Mouse (Mus musculus) hindbrain, postnatal 0 days (tissue): Measurements from ENCODE around the gene Palld. TPM values are rescaled to one million over a fixed set of nuclear protein-coding genes. Genes with fewer than 3 reads are reported as not detected.

Source experiments
- ATAC-seq: fragments of 200-750 bp; cut with Nextera tagmentation; 2 replicates; pipeline ENCODE4 v1.8.0; 2017; ENCODE audit warnings: mild to moderate bottlenecking, moderate TSS enrichment, moderate library complexity
- DNase-seq: peaks from one replicate; pipeline ENCODE4 v3.0.0-alpha.2; 2015; ENCODE audit warnings: low spot score
- H3K27ac ChIP-seq: fragments of 300-500 bp; sonication (generic); 2 replicates; pipeline ENCODE4 v1.5.1; 2014; ENCODE audit warnings: mild to moderate bottlenecking
- H3K27me3 ChIP-seq: fragments of 300-500 bp; sonication (generic); 2 replicates; pipeline ENCODE4 v1.6.1; 2014; ENCODE audit warnings: low read length, mixed read lengths; ENCODE audit not compliant: insufficient read depth
- H3K36me3 ChIP-seq: fragments of 300-500 bp; sonication (generic); 2 replicates; pipeline ENCODE4 v1.6.1; 2014; ENCODE audit warnings: low read length, mixed read lengths; ENCODE audit not compliant: insufficient read depth
- H3K4me1 ChIP-seq: fragments of 300-500 bp; sonication (generic); 2 replicates; pipeline ENCODE4 v1.6.1; 2014; ENCODE audit warnings: antibody characterized with exemption, low read length, mixed read lengths; ENCODE audit not compliant: insufficient read depth
- H3K4me2 ChIP-seq: fragments of 300-500 bp; sonication (generic); 2 replicates; pipeline ENCODE4 v1.6.1; 2014; ENCODE audit warnings: low read depth, mild to moderate bottlenecking, low read length, moderate library complexity, mixed read lengths
- H3K4me3 ChIP-seq: fragments of 300-500 bp; sonication (generic); 2 replicates; pipeline ENCODE4 v1.5.1; 2014; ENCODE audit warnings: low read length
- H3K9ac ChIP-seq: fragments of 300-500 bp; sonication (generic); replicated peaks from 2 replicates; pipeline ENCODE4 v1.6.1; 2014; ENCODE audit warnings: mild to moderate bottlenecking, low read length, moderate library complexity, mixed read lengths
- H3K9me3 ChIP-seq: fragments of 300-500 bp; sonication (generic); 2 replicates; pipeline ENCODE4 v1.6.1; 2016; ENCODE audit warnings: low read length, mixed read lengths
- CTCF ChIP-seq: IDR thresholded peaks from 2 replicates; pipeline ENCODE4 v1.5.1; 2016; ENCODE audit warnings: antibody characterized with exemption, control low read depth, low read depth
- WGBS: fragments of 180-500 bp; shearing (Covaris S2); extraction: QIAGEN DNeasy Blood & Tissue Kit; methylation state at CpG from one replicate; pipeline ENCODE4 v1.1.7; 2014; 5-methylcytosine and 5-hydroxymethylcytosine counted together
- polyA plus RNA-seq: library from polyadenylated mRNA; unstranded; fragments of >200 nt; fragmentation: Nextera tagmentation; extraction: Ambion mirVana; gene quantifications from 2 replicates; pipeline ENCODE4 v1.2.1, GENCODE M21; 2015
- total RNA-seq: library from RNA; depleted of rRNA; stranded (reverse); fragments of >200 nt; gene quantifications from 2 replicates; pipeline ENCODE4 v1.2.3, GENCODE M21; 2014

Palld gene
- total and polyA plus RNA-seq, 2 experiments from 2014 or later, result 3.5 to 14.0 TPM

DNA sequence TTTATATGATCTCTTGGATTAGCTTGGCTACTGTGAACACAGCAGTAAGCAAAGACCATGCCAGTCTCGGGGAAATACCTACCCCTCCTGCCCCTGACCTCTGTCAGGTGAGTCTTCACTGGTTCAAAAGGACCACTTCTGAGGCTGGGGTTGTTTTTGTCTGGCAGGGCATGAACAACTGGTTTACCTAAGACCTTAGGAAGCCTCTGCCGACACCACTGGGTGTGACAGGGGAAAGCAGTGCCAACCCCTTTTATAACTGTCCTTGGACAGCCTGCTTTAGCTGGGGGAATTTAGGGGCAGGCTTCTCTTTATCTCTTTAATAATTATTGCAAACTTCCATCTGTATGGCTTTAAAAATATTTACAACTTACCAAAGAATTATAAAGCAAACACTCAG is 284.8 kb downstream of the Palld start:
- Histone ChIP-seq H3K27ac (no peak overlapping the region), H3K4me2 (no peak overlapping the region), H3K27me3 (no peaks in the 10 kb centered on the region), H3K4me1 (no peaks in the 10 kb centered on the region), H3K9ac (no peak overlapping the region), H3K9me3 (no peaks in the 10 kb centered on the region), H3K4me3 (no peak overlapping the region), H3K36me3 (no peaks in the 10 kb centered on the region)
- ATAC-seq (no peak), DNase-seq (no peak)
- 81% methylated on average over 2 of the region's 2 CpGs for WGBS
- TF ChIP-seq CTCF, result no peak

DNA sequence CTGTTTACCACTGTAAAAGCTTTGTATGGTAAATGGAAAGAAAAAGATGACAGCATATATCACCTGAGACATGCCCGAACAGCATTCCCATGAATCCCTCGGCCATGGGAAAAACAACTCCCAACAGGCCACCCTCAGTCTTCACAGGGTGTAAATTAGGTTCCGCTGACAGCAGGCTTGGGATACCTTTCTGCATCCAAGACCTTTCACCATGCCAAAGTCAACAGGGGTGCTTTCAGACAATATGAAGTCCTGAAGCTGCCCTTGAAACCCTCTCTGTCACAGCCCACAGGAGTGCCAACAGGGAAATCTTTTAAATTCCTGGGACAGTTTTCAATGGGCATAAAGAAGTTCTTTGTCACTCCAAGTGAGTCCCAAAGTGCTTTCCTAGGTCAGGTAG is 285.4 kb downstream of the Palld start:
- H3K27me3 ChIP-seq, result no peaks in the 10 kb centered on the region
- no peak overlapping the region for H3K27ac ChIP-seq
- H3K9ac ChIP-seq, result no peak overlapping the region
- no peaks in the 10 kb centered on the region for H3K9me3 ChIP-seq
- DNase-seq, result no peak
- no peak for TF ChIP-seq CTCF
- no peak overlapping the region for H3K4me3 ChIP-seq
- WGBS, result 78% methylated on average over 3 of the region's 3 CpGs
- H3K4me2 ChIP-seq, result no peak overlapping the region
- no peaks in the 10 kb centered on the region for H3K36me3 ChIP-seq
- no peak for ATAC-seq
- no peaks in the 10 kb centered on the region for H3K4me1 ChIP-seq

DNA sequence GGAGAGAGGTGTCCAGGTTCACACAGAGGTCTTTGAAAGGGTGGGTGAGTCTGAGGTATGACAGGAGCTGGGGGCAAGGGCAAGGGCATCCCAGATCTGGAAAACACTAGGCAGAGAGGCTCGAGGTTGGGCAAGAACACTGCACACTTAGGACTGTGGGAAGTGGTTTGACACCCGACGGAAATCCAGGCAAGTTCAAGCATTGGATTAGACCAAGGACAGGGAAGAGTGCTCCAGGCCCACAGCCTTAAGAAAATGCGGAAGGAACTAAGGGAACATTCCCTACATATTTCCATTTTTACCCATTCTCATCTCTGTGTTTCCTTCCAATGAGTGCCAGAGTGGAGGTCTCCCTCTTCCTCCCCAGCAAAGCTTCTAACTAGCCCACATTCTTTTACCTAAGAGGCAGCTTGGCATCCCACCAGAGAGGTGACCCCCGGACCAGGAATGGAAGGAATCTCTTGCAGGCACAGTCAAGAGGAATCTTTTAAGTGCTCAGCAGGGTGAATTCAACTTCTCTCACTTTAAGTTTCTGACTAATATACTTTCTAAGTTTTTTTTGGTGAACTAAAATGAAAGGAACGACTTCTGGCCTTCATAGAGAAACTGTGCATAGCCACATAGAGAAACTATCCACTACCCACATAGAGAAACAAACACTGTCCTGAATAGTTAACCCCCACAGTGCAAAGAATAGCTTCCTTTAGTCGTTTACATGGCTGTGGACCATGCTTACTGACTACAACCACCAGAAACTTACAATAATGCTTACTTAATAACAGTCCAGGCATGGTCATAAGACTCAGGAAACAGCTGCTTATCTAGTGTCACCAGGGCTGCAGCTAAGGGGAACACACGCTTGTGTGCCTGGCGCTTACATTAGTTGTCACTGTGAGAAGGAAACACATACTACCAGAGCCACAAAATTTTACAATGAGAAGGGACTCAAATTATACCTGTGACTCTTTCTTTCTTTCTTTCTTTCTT is 286.5 kb downstream of the Palld start:
- Histone ChIP-seq H3K4me3 (no peak overlapping the region), H3K27me3 (no peaks in the 10 kb centered on the region), H3K27ac (no peak overlapping the region), H3K9me3 (no peaks in the 10 kb centered on the region), H3K4me1 (no peaks in the 10 kb centered on the region), H3K36me3 (no peaks in the 10 kb centered on the region), H3K9ac (no peak overlapping the region), H3K4me2 (no peak overlapping the region)
- no peak for TF ChIP-seq CTCF
- WGBS, result 74% methylated on average over 9 of the region's 9 CpGs
- no peak for DNase-seq
- no peak for ATAC-seq

DNA sequence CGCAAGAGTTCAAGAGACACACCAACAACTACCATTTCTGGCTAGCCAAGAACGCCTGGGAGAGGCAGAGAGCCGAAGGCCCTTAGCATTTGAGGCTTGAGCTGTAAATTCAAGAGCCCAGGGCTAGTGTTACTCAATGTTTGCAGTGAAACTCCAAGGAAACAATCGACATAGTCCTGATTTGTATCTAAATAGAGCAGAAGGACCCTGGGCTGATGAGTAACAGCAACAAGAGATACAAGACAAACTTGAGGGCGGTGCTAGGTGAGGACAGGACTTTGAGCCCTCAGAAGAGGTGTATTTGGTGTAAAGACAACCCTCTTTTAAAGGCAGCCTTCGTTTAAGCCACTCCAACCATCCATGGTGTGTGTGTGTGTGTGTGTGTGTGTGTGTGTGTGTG is 290.7 kb downstream of the Palld start:
- Histone ChIP-seq H3K9ac (no peak overlapping the region), H3K4me3 (no peak overlapping the region), H3K27me3 (no peaks in the 10 kb centered on the region), H3K36me3 (no peaks in the 10 kb centered on the region), H3K4me1 (no peaks in the 10 kb centered on the region), H3K9me3 (no peaks in the 10 kb centered on the region), H3K4me2 (no peak overlapping the region), H3K27ac (no peak overlapping the region)
- DNase-seq, result no peak
- TF ChIP-seq CTCF, result no peak
- no peak for ATAC-seq
- 89% methylated on average over 6 of the region's 6 CpGs for WGBS

DNA sequence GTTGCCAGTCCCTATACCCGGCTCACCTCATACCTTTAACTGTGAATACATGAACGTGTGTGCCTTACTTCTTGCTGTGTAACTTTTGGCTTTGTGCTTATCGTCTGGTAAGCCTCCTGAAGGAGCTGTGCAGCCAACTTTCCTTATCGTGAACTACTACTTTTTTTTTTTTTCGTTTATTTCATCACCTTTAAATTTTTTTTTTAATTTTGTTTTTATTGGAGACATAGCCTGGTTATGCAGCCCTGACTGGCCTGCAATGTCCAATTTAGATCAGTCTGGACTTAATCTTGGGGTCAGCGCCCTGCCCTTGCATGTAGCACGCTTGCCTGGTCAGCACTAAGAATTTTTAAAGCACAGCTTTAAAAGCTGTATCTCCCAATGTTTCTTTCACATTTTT is 291.4 kb downstream of the Palld start:
- Histone ChIP-seq H3K4me3 (no peak overlapping the region), H3K36me3 (no peaks in the 10 kb centered on the region), H3K9ac (no peak overlapping the region), H3K4me2 (no peak overlapping the region), H3K27me3 (no peaks in the 10 kb centered on the region), H3K27ac (no peak overlapping the region), H3K9me3 (no peaks in the 10 kb centered on the region), H3K4me1 (no peaks in the 10 kb centered on the region)
- no peak for TF ChIP-seq CTCF
- ATAC-seq (no peak), DNase-seq (no peak)
- 89% methylated on average over 7 of the region's 7 CpGs for WGBS

DNA sequence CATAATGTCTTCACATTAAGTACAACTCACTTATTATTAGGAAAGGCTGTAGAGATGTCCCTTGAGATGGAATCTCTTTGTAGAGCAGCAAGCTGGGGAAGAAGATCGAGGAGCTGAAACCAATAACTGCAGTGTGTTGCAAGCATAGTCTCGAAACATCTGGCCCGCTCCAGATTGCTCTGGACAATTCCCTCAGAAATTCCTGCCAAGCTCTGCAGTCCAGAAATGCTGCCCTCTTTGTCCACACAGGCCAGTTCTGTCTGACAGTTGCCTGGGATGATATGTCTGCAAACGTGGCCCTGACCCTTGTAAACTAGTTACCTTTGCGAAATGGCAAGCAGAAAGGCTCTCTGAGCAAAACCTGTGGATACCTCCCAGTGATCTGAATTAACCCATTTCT is 291.9 kb downstream of the Palld start:
- no peaks in the 10 kb centered on the region for H3K4me1 ChIP-seq
- DNase-seq (peak; percentile 14), ATAC-seq (no peak)
- H3K27ac ChIP-seq, result no peak overlapping the region
- no peaks in the 10 kb centered on the region for H3K36me3 ChIP-seq
- no peak overlapping the region for H3K9ac ChIP-seq
- WGBS, result 78% methylated on average over 5 of the region's 5 CpGs
- H3K4me3 ChIP-seq, result no peak overlapping the region
- H3K9me3 ChIP-seq, result no peaks in the 10 kb centered on the region
- H3K27me3 ChIP-seq, result no peaks in the 10 kb centered on the region
- H3K4me2 ChIP-seq, result no peak overlapping the region
- TF ChIP-seq CTCF, result no peak

DNA sequence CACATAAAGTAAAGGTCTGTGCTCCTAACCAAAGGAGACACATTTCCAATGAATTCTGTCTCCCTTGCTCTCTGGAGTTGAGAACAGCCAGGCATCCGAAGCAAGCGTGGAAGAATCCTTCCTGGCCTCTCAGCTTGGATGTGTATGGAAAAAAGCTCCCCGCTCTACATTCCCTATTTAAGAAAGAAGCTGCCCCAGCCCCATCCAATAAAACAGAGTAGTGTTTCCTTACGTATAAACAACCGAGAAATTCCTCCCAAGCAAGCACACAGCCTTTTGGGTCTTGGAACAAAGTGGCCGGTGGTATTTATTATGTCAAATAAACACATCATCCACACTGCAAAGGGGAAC is 295.1 kb downstream of the Palld start:
- Histone ChIP-seq H3K4me1 (no peaks in the 10 kb centered on the region), H3K4me3 (no peak overlapping the region), H3K36me3 (no peaks in the 10 kb centered on the region), H3K27me3 (no peaks in the 10 kb centered on the region), H3K4me2 (no peak overlapping the region), H3K9me3 (no peaks in the 10 kb centered on the region), H3K9ac (no peak overlapping the region), H3K27ac (peak overlapping the region; percentile 45; the same call in 1 of the 2 replicates)
- DNase-seq, result peak; percentile 5
- WGBS, result 33% methylated on average over 6 of the region's 6 CpGs
- no peak for TF ChIP-seq CTCF
- no peak for ATAC-seq
